8 mouse cellular contexts compared by ENCODE assay signal in the genomic region with DNA sequence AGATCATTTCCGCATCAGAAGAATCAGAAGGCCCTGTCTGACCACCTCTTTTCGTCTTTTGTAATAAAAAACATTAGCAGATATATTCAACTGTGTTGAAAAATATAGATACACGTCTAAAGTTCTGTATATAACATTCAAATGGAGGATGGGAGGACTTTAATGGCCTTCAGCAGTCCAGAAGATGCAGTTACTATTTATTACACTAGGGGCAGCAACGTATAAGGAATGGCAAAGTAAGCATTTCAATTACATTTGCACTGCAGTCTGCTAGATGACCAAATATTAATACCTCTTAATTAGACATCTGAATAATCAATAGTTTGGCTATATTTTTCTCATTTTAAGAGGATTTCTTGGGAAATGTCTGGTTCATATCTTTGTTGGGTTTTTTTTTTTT. TPM values are rescaled to one million over a fixed set of nuclear protein-coding genes. Genes with fewer than 3 reads are reported as not detected.
A peak's percentile ranks its signal among the peaks of the same experiment; 100 is the strongest.
DNase-seq lines count a peak whose midpoint lies in the region; ATAC-seq and TF ChIP-seq lines count a peak whose summit lies in the region.
"Had no signal": no experiment of that assay in that cellular context is flagged by ENCODE, and none has a peak within 500 bp of the region (broad histone marks: within the 10 kb centered on the region; RNA-seq: fewer than 3 reads in every experiment).

No protein-coding gene starts in this region.

- TF ChIP-seq EP300 in CH12.LX (IDR thresholded peaks at IDR 0.05; ENCODE audit: low read length): no peak

- dilution Hi-C loops in CH12.LX (cut with MboI; ENCODE audit: extremely low pct_ligation_motif_present, extremely low pct_unique_long_range_greater_than_20kb, low sequenced_read_pairs): no loop called here

- TF ChIP-seq RAD21 in CH12.LX (IDR thresholded peaks at IDR 0.05; ENCODE audit: low read depth, low read length): peak; percentile 63

- no peak overlapping the region for H3K4me2 ChIP-seq in kidney, embryonic 15.5 days
- H3K4me2 ChIP-seq in CH12.LX (ENCODE audit: insufficient read depth, low read depth, poor library complexity, severe bottlenecking): no peak overlapping the region
- H3K4me2 ChIP-seq in midbrain, embryonic 15.5 days: no peak overlapping the region
- H3K4me2 ChIP-seq in forebrain, embryonic 15.5 days (replicated peaks): no peak overlapping the region
- H3K4me2 ChIP-seq: embryonic facial prominence, embryonic 13.5 days had no signal

- WGBS in kidney, embryonic 15.5 days: 56% methylated on average over 4 of the region's 4 CpGs
- 46% methylated on average over 4 of the region's 4 CpGs for WGBS in midbrain, embryonic 15.5 days
- WGBS in forebrain, embryonic 15.5 days: 50% methylated on average over 4 of the region's 4 CpGs

- H3K4me3 ChIP-seq in kidney, embryonic 15.5 days (replicated peaks): no peak overlapping the region
- no peak overlapping the region for H3K4me3 ChIP-seq in CH12.LX (replicated peaks in 1 of 3; ENCODE audit: low read depth in 2 of 3, low read length in 2 of 3, poor library complexity in 1 of 3)
- no peak overlapping the region for H3K4me3 ChIP-seq in midbrain, embryonic 15.5 days
- H3K4me3 ChIP-seq in forebrain, embryonic 15.5 days: no peak overlapping the region
- H3K4me3 ChIP-seq: embryonic facial prominence, embryonic 13.5 days had no signal

- no peak for ATAC-seq in kidney, embryonic 15.5 days (replicated peaks; ENCODE audit: low FRiP score)
- peak; percentile 61 for ATAC-seq in granulocyte monocyte progenitor cell, adult 5-6 weeks (replicated peaks; ENCODE audit: poor library complexity, severe bottlenecking)
- ATAC-seq in midbrain, embryonic 15.5 days (replicated peaks): no peak
- ATAC-seq in forebrain, embryonic 15.5 days (replicated peaks): no peak

- H3K9me3 ChIP-seq in kidney, embryonic 15.5 days (replicated peaks): no peaks in the 10 kb centered on the region
- no peaks in the 10 kb centered on the region for H3K9me3 ChIP-seq in CH12.LX (replicated peaks; ENCODE audit: low read length)
- H3K9me3 ChIP-seq in midbrain, embryonic 15.5 days: no peaks in the 10 kb centered on the region
- H3K9me3 ChIP-seq in forebrain, embryonic 15.5 days: no peaks in the 10 kb centered on the region
- H3K9me3 ChIP-seq: embryonic facial prominence, embryonic 13.5 days had no signal

- no peak overlapping the region for H3K9ac ChIP-seq in kidney, embryonic 15.5 days
- H3K9ac ChIP-seq in CH12.LX (ENCODE audit: insufficient read depth, low read depth): no peak overlapping the region
- H3K9ac ChIP-seq in midbrain, embryonic 15.5 days: no peak overlapping the region
- H3K9ac ChIP-seq in forebrain, embryonic 15.5 days (replicated peaks): no peak overlapping the region
- H3K9ac ChIP-seq: embryonic facial prominence, embryonic 13.5 days had no signal

- no peak overlapping the region for H3K27ac ChIP-seq in kidney, embryonic 15.5 days
- no peak overlapping the region for H3K27ac ChIP-seq in CH12.LX (ENCODE audit: insufficient read depth, low read depth)
- H3K27ac ChIP-seq in midbrain, embryonic 15.5 days: peak overlapping the region; percentile 71; the same call in 1 of the 2 replicates
- H3K27ac ChIP-seq in forebrain, embryonic 15.5 days (replicated peaks): no peak overlapping the region
- H3K27ac ChIP-seq: embryonic facial prominence, embryonic 13.5 days had no signal

- no peak for TF ChIP-seq POLR2A in CH12.LX (IDR thresholded peaks at IDR 0.05; ENCODE audit: low read depth, low read length)

- peak; percentile 66 for DNase-seq in kidney, adult 9 months
- DNase-seq in CH12.LX (ENCODE audit: extremely low read depth): peak; percentile 32
- peak; percentile 21 for DNase-seq in T-cell, adult 2 months (ENCODE audit: low spot score)

- 0 out of 2 replicates have a peak, but pooled peaks cover 2% of the 10 kb centered on the region for H3K27me3 ChIP-seq in kidney, embryonic 15.5 days
- H3K27me3 ChIP-seq in CH12.LX (replicated peaks): no peaks in the 10 kb centered on the region
- no peaks in the 10 kb centered on the region for H3K27me3 ChIP-seq in midbrain, embryonic 15.5 days (replicated peaks)
- no peaks in the 10 kb centered on the region for H3K27me3 ChIP-seq in forebrain, embryonic 15.5 days
- H3K27me3 ChIP-seq: embryonic facial prominence, embryonic 13.5 days had no signal

- in situ Hi-C loops in CH12.LX (cut with MboI; ENCODE audit: low pct_ligation_motif_present, low pct_unique_long_range_greater_than_20kb, low sequenced_read_pairs): no loop called here

- H3K79me2 ChIP-seq in CH12.LX (replicated peaks; ENCODE audit: control insufficient read depth, extremely low read depth, insufficient read depth, poor library complexity, severe bottlenecking): no peaks in the 10 kb centered on the region

- peak in 1 of 2 experiments; percentile 60; a peak in 2 of 4 replicates for TF ChIP-seq CTCF in CH12.LX (conservative IDR thresholded peaks at IDR 0.05 in 1 of 2, IDR thresholded peaks at IDR 0.05 in 1 of 2; ENCODE audit: low read depth in 2 of 2, low read length in 2 of 2)

- no peaks in the 10 kb centered on the region for H3K4me1 ChIP-seq in kidney, embryonic 15.5 days
- no peaks in the 10 kb centered on the region for H3K4me1 ChIP-seq in CH12.LX (ENCODE audit: control insufficient read depth in 1 of 2, insufficient read depth in 2 of 2)
- no peaks in the 10 kb centered on the region for H3K4me1 ChIP-seq in midbrain, embryonic 15.5 days
- no peaks in the 10 kb centered on the region for H3K4me1 ChIP-seq in forebrain, embryonic 15.5 days
- H3K4me1 ChIP-seq: embryonic facial prominence, embryonic 13.5 days had no signal

- no peaks in the 10 kb centered on the region for H3K36me3 ChIP-seq in kidney, embryonic 15.5 days
- peaks cover 3 to 8% of the 10 kb centered on the region in 2 experiments for H3K36me3 ChIP-seq in CH12.LX (replicated peaks in 1 of 2; ENCODE audit: control insufficient read depth in 1 of 2, insufficient read depth in 1 of 2, low read length in 1 of 2)
- no peaks in the 10 kb centered on the region for H3K36me3 ChIP-seq in midbrain, embryonic 15.5 days (replicated peaks)
- H3K36me3 ChIP-seq in forebrain, embryonic 15.5 days: no peaks in the 10 kb centered on the region

TF ChIP-seq in CH12.LX, 34 proteins besides CTCF, POLR2A, EP300 and RAD21:
- TF ChIP-seq ZNF384 (IDR thresholded peaks at IDR 0.05; ENCODE audit: low read depth, low read length) (no peak), SIN3A (IDR thresholded peaks at IDR 0.05; ENCODE audit: low read length) (no peak), ELF1 (IDR thresholded peaks at IDR 0.05; ENCODE audit: low read depth, low read length) (no peak), NELFE (IDR thresholded peaks at IDR 0.05; ENCODE audit: low read depth, low read length) (no peak), ZKSCAN1 (IDR thresholded peaks at IDR 0.05; ENCODE audit: borderline replicate concordance, low read depth, low read length) (no peak), RCOR1 (conservative IDR thresholded peaks at IDR 0.05; ENCODE audit: low read depth, low read length) (no peak), UBTF (IDR thresholded peaks at IDR 0.05; ENCODE audit: low read depth, low read length) (no peak), ZMIZ1 (IDR thresholded peaks at IDR 0.05; ENCODE audit: low read depth, low read length) (no peak), E2F4 (IDR thresholded peaks at IDR 0.05; ENCODE audit: insufficient replicate concordance, low read depth, low read length) (no peak), IRF4 (IDR thresholded peaks at IDR 0.05; ENCODE audit: low read depth, low read length) (no peak), TCF12 (IDR thresholded peaks at IDR 0.05; ENCODE audit: low read depth, low read length) (no peak), SMC3 (IDR thresholded peaks at IDR 0.05; ENCODE audit: low read depth, low read length) (no peak; the same call in 1 of the 2 replicates), MXI1 (IDR thresholded peaks at IDR 0.05; ENCODE audit: low read depth, low read length) (no peak), USF1 (IDR thresholded peaks at IDR 0.05; ENCODE audit: low read depth, low read length) (no peak), ETS1 (conservative IDR thresholded peaks at IDR 0.05; ENCODE audit: low read depth, low read length) (no peak), MYC (IDR thresholded peaks at IDR 0.05; ENCODE audit: low read depth, low read length) (no peak), BHLHE40 (IDR thresholded peaks at IDR 0.05; ENCODE audit: low read depth, low read length) (no peak), USF2 (conservative IDR thresholded peaks at IDR 0.05; ENCODE audit: low read depth, low read length) (no peak), CHD1 (IDR thresholded peaks at IDR 0.05; ENCODE audit: low read depth, low read length) (no peak)
TF ChIP-seq in CH12.LX: peak in this region for 0.

RNA-seq across cellular contexts. Expression of gene Alas2, which starts 36.5 kb away (rescaled TPM):
- polyA plus RNA-seq in kidney, embryonic 15.5 days (2015; fragmentation: Nextera tagmentation; extraction: Ambion mirVana): 70.4 and 86.5 TPM in 2 replicates
- 0.30 and 0.88 TPM in 2 replicates for total RNA-seq in CH12.LX (2012; rRNA removed)
- not detected in 2 replicates for total RNA-seq in CH12.LX (2014; rRNA removed)
- 0.16 TPM in 1 of 2 replicates, not detected in the other for polyA plus RNA-seq in CH12.LX (2012; ENCODE audit: insufficient read length, low read depth)
- not detected in 2 replicates for total RNA-seq in granulocyte monocyte progenitor cell, adult 5-6 weeks (2014; fragmentation: Nextera tagmentation)
- total RNA-seq in granulocyte monocyte progenitor cell, adult 5-6 weeks (2017): not detected in 2 replicates
- polyA plus RNA-seq in midbrain, embryonic 15.5 days (2015; fragmentation: Nextera tagmentation; extraction: Ambion mirVana): 43.0 and 50.6 TPM in 2 replicates
- 34.8 and 37.8 TPM in 2 replicates for polyA plus RNA-seq in forebrain, embryonic 15.5 days (2015; fragmentation: Nextera tagmentation; extraction: Ambion mirVana)

RNA-seq across cellular contexts. Expression of gene Tmem29, which starts 51.7 kb away (rescaled TPM):
- polyA plus RNA-seq in kidney, embryonic 15.5 days (2015; fragmentation: Nextera tagmentation; extraction: Ambion mirVana): 33.7 and 38.4 TPM in 2 replicates
- total RNA-seq in CH12.LX (2012; rRNA removed) (13.0 and 17.9 TPM in 2 replicates), CH12.LX (2014; rRNA removed) (57.0 and 57.2 TPM in 2 replicates)
- polyA plus RNA-seq in CH12.LX (2012; ENCODE audit: insufficient read length, low read depth): 38.3 and 45.0 TPM in 2 replicates
- total RNA-seq in granulocyte monocyte progenitor cell, adult 5-6 weeks (2014; fragmentation: Nextera tagmentation): 15.3 and 16.2 TPM in 2 replicates
- total RNA-seq in granulocyte monocyte progenitor cell, adult 5-6 weeks (2017): 24.3 and 27.2 TPM in 2 replicates
- 70.9 and 77.2 TPM in 2 replicates for polyA plus RNA-seq in midbrain, embryonic 15.5 days (2015; fragmentation: Nextera tagmentation; extraction: Ambion mirVana)
- 51.0 and 54.1 TPM in 2 replicates for polyA plus RNA-seq in forebrain, embryonic 15.5 days (2015; fragmentation: Nextera tagmentation; extraction: Ambion mirVana)

Comparison
In these comparisons a context has a peak if more than half of its experiments do, and no peak if none do; other contexts are left out.
1. RNA of gene Alas2, which starts 36.5 kb away (polyA plus RNA-seq): 70.4 to 86.5 TPM in kidney, embryonic 15.5 days, 43.0 to 50.6 TPM in midbrain, embryonic 15.5 days and 34.8 to 37.8 TPM in forebrain, embryonic 15.5 days; 0.16 TPM in CH12.LX; every median in the first group is over 10 times any median in the second.
2. Peak in every context shown above with its lines, with median percentiles within 50 percentile points of each other: DNase-seq.